24 mouse cellular contexts compared by ENCODE assay signal in the genomic region with DNA sequence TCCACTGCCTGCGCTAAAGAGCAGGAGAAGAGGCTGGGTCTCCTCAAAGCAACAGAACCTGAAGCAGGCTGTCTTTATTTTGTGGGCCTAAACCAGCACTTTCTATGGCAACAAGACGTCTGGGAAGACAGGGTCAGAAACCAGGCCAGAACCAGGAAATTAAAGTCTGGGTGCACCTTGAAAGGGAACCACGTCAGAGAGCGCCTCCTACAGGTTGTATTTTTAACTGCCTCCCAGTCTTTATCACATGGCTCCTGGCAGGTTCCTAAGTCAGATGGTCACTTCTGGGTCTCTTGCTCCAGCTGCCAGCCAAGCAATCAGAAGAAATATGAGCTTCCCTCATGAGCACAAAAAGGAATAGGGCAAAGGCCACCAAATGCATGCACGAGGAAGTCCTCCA.
DNase-seq lines count a peak whose midpoint lies in the region; ATAC-seq and TF ChIP-seq lines count a peak whose summit lies in the region.
"Had no signal": no experiment of that assay in that cellular context is flagged by ENCODE, and none has a peak within 500 bp of the region (broad histone marks: within the 10 kb centered on the region; RNA-seq: fewer than 3 reads in every experiment).

No protein-coding gene starts in this region.

- no peak overlapping the region for H3K4me2 ChIP-seq in liver, embryonic 14.5 days (ENCODE audit: low read depth)
- H3K4me2 ChIP-seq in liver, embryonic 12.5 days, result no peak overlapping the region
- H3K4me2 ChIP-seq: embryonic facial prominence, embryonic 12.5 days; forebrain, embryonic 13.5 days; hindbrain, embryonic 14.5 days; limb, embryonic 15.5 days; lung, embryonic 14.5 days had no signal

- no peak overlapping the region for H3K9ac ChIP-seq in liver, embryonic 14.5 days (replicated peaks)
- no peak overlapping the region for H3K9ac ChIP-seq in liver, embryonic 12.5 days
- H3K9ac ChIP-seq: embryonic facial prominence, embryonic 12.5 days; forebrain, embryonic 13.5 days; hindbrain, embryonic 14.5 days; limb, embryonic 15.5 days; lung, embryonic 14.5 days had no signal

- CTCF ChIA-PET in Patski (lab: Charles Lee), result no interaction called here

- H3K4me1 ChIP-seq in liver, embryonic 14.5 days (replicated peaks; ENCODE audit: control insufficient read depth in 2 of 2, insufficient read depth in 2 of 2, low read length in 1 of 2), result no peaks in the 10 kb centered on the region
- no peaks in the 10 kb centered on the region for H3K4me1 ChIP-seq in liver, embryonic 12.5 days

- H3K9me3 ChIP-seq in liver, embryonic 14.5 days (ENCODE audit: control insufficient read depth, low read length), result no peaks in the 10 kb centered on the region
- no peaks in the 10 kb centered on the region for H3K9me3 ChIP-seq in liver, embryonic 12.5 days (replicated peaks)
- H3K9me3 ChIP-seq: embryonic facial prominence, embryonic 12.5 days; forebrain, embryonic 13.5 days; G1E; heart, embryonic 10.5 days; limb, embryonic 15.5 days had no signal

- no peak for TF ChIP-seq EP300 in liver, embryonic 14.5 days (IDR thresholded peaks at IDR 0.05; ENCODE audit: low read depth)

- no peaks in the 10 kb centered on the region for H3K27me3 ChIP-seq in liver, embryonic 14.5 days (ENCODE audit: control insufficient read depth, insufficient read depth, low read length)
- H3K27me3 ChIP-seq in liver, embryonic 12.5 days (replicated peaks), result no peaks in the 10 kb centered on the region
- no peaks in the 10 kb centered on the region for H3K27me3 ChIP-seq in Patski
- H3K27me3 ChIP-seq in splenic B cell, adult 2 months (ENCODE audit: control insufficient read depth, insufficient read depth, low read length, poor library complexity, severe bottlenecking), result no peaks in the 10 kb centered on the region
- H3K27me3 ChIP-seq: embryonic facial prominence, embryonic 12.5 days; forebrain, embryonic 13.5 days; limb, embryonic 15.5 days had no signal

- ATAC-seq in CD4-positive, CD25-positive, alpha-beta regulatory T cell, adult 4 months, result no peak
- ATAC-seq in liver, embryonic 14.5 days (ENCODE audit: insufficient read depth), result no peak
- ATAC-seq in liver, embryonic 12.5 days, result no peak
- no peak for ATAC-seq in Patski
- ATAC-seq: forebrain, embryonic 13.5 days; intestine, postnatal 0 days; midbrain, embryonic 16.5 days had no signal

- no peak overlapping the region for H3K4me3 ChIP-seq in liver, embryonic 14.5 days (ENCODE audit: insufficient read depth in 1 of 2, low read depth in 2 of 2, low read length in 2 of 2)
- no peak overlapping the region for H3K4me3 ChIP-seq in liver, embryonic 12.5 days
- H3K4me3 ChIP-seq: embryonic facial prominence, embryonic 12.5 days; erythroblast, embryonic 14.5 days; forebrain, embryonic 13.5 days; heart, embryonic 10.5 days; limb, embryonic 15.5 days had no signal

- TF ChIP-seq CTCF in liver, embryonic 14.5 days (IDR thresholded peaks at IDR 0.05; ENCODE audit: low read depth), result peak; percentile 31
- peak; percentile 11 for TF ChIP-seq CTCF in Patski (IDR thresholded peaks at IDR 0.05)

- POLR2A ChIA-PET in Patski (lab: Charles Lee), result no interaction called here

- in situ Hi-C loops in Patski (cut with MboI; ENCODE audit: low pct_unique_long_range_greater_than_20kb), result no loop called here

- 74% methylated on average over 5 of the region's 5 CpGs for WGBS in liver, embryonic 14.5 days (ENCODE audit: insufficient replicate concordance)
- 66% methylated on average over 5 of the region's 5 CpGs for WGBS in liver, embryonic 12.5 days (ENCODE audit: insufficient replicate concordance)

- DNase-seq in CD4-positive, CD25-positive, alpha-beta regulatory T cell, adult 2 months (ENCODE audit: low read depth, low spot score), result peak; percentile 5
- no peak for DNase-seq in liver, embryonic 14.5 days (ENCODE audit: low read depth in 3 of 3, low spot score in 3 of 3)
- DNase-seq in Patski (ENCODE audit: low read depth, low spot score), result no peak
- DNase-seq in splenic B cell, adult 2 months (ENCODE audit: low read depth, low spot score), result peak; percentile 14
- DNase-seq in thymus, postnatal 25 days, result no peak
- no peak for DNase-seq in retina, postnatal 1 day
- DNase-seq: adrenal gland, adult 8-10 months; cerebellum, adult 9-11 months; gastrocnemius, postnatal 10 days; heart, postnatal 14 days; lung, embryonic 14.5 days; lung, postnatal 36 days; thymus, postnatal 14 days had no signal

- H3K36me3 ChIP-seq in liver, embryonic 14.5 days (replicated peaks; ENCODE audit: control insufficient read depth, insufficient read depth, low read depth), result no peaks in the 10 kb centered on the region
- H3K36me3 ChIP-seq in liver, embryonic 12.5 days, result no peaks in the 10 kb centered on the region
- no peaks in the 10 kb centered on the region for H3K36me3 ChIP-seq in splenic B cell, adult 2 months (ENCODE audit: control insufficient read depth, insufficient read depth, low read length, poor library complexity, severe bottlenecking)
- H3K36me3 ChIP-seq: embryonic facial prominence, embryonic 12.5 days; G1E; heart, embryonic 10.5 days; limb, embryonic 15.5 days had no signal

- H3K27ac ChIP-seq in liver, embryonic 14.5 days, result no peak overlapping the region
- no peak overlapping the region for H3K27ac ChIP-seq in liver, embryonic 12.5 days
- H3K27ac ChIP-seq: embryonic facial prominence, embryonic 12.5 days; forebrain, embryonic 13.5 days; heart, embryonic 10.5 days; hindbrain, embryonic 14.5 days; limb, embryonic 15.5 days had no signal

Comparison
In these comparisons a context has a peak if more than half of its experiments do, and no peak if none do; other contexts are left out.
1. DNase-seq: peak in CD4-positive, CD25-positive, alpha-beta regulatory T cell, adult 2 months (single experiment) and splenic B cell, adult 2 months (single experiment); none in liver, embryonic 14.5 days (0 of 3), Patski (single experiment), thymus, postnatal 25 days (single experiment) and retina, postnatal 1 day (single experiment).